Mouse (Mus musculus) kidney, postnatal 4 days (tissue): ENCODE measurements around the gene Pum1.
A peak's percentile ranks its signal among the peaks of the same experiment; 100 is the strongest.
"Not testable (repeated sequence)": the region's sequence is repeated elsewhere in the genome, so short reads cannot be mapped to it uniquely, and the experiment has no call there.

Experiments used
- DNase-seq, 2 experiments: peaks; one replicate each; pipeline ENCODE4 v3.0.0; 2021; ENCODE audit warnings: mixed read lengths in 2 of 2

Pum1 gene

GRCm38 (mm10) chr4:130668991-130669390, 5.9 kb downstream of the Pum1 start:
- DNase-seq = peak in 1 of 2 experiments; percentile 21

DNA sequence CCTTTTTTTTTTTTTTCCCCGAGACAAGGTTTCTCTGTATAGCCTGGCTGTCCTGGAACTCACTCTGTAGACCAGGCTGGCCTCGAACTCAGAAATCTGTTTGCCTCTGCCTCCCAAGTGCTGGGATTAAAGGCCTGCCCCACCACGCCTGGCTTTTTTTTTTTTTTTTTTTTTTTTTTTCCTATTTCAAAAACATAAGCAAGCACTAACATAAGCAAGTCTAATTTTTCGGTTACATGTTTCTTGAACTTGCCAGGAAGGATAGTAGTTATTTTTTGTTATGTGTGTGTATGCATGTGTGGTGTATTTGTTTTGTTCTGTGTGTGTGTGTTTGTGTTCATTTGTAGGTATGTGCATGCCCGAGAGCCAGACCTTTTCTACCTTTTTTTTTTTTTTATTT, 6.9 kb downstream of the Pum1 start:
- not testable (repeated sequence) for DNase-seq

DNA sequence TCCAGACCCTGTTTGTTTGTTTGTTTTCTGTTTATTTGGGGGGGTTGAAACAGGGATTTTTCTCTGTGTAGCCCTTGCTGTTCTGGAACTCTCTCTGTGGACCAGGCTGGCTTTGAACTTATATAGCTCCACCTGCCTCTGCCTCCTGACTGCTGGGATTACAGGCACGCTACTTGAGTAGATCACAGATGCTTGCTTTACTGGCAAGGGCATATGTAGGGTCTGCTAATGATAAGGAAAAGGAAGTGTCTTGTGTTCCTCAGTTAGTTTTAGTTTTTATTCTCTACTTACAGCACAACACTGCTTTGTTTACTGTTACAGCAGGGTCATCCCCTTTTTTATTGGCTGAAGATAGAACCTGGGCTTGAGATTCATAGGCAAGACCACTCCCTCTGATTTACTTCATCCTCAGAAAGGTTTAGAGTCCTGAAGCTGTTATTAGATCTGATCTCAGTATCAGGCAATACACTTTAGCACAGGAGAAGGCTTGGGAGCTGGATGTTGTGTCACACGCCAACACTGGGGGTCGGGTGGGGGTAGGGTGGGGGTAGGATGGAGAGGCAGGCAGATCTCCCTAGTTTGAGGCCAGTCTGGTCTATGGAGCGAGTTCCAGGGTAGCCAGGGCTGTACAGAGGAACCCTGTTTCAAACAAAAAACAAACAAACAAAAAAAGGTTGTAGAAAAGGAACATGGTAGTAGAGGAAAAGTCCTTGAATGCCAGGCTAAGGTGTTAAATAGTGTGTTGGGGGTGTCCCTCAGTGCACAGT, 8.1 kb downstream of the Pum1 start:
- DNase-seq = no peak

GRCm38 (mm10) chr4:130672161-130672560, 9.0 kb downstream of the Pum1 start:
- no peak for DNase-seq

GRCm38 (mm10) chr4:130676746-130677145, 13.6 kb downstream of the Pum1 start:
- no peak for DNase-seq

GRCm38 (mm10) chr4:130678149-130678548, 15.0 kb downstream of the Pum1 start:
- DNase-seq = no peak

DNA sequence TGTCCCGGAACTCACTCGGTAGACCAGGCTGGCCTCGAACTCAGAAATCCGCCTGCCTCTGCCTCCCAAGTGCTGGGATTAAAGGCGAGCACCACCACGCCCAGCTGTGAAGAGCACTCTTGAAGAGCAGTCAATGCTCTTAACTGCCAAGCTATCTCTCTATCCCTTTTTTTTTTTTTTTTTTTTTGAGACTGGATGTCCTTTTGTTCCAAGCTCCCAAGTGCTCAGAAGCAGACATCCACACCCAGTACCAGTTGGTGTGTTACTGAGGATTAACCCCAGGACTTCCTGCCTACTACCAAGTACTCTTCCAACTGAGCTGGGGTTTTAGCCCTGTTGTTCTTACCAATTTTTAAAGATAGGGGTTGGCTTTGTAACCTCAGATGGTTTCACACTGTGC, 17.6 kb downstream of the Pum1 start:
- DNase-seq = no peak

DNA sequence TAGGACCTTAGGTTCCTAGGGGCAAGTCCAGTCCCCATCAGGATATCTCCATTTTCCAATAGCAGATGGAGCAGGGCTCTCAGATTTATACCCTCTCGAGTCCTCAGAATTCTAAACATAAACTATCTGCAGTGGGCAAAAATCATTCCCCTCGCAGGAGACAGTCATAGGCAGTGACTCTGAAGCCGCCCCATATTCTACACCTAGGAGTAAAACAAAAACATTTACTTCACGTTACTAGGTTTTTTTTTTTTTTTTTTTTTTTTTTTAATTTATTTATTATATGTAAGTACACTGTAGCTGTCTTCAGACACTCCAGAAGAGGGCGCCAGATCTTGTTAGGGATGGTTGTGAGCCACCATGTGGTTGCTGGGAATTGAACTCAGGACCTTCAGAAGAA, 19.9 kb downstream of the Pum1 start:
- DNase-seq = not testable (repeated sequence)

DNA sequence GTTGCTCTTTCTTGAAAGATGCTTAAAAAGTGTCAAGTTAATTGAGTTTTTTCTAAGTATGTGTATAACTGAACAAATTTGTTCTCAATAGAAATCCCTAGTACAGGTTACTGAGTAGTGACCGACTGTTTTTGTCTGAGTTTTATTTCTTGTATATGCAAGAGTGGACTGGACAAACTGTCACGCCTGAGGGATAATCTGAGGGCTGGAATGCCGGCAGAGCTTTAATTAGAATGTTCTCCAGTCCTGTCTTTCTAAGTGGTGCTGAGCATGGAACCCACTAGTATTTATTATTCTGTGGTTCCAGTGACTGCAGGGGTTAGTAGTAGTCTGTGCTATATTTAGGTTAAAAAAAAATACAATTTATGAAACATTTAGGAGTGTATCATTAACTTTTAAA, 30.8 kb downstream of the Pum1 start:
- DNase-seq = peak in 1 of 2 experiments; percentile 22

GRCm38 (mm10) chr4:130694982-130695381, 31.9 kb downstream of the Pum1 start:
- DNase-seq = no peak

GRCm38 (mm10) chr4:130701061-130701460, 37.9 kb downstream of the Pum1 start:
- no peak for DNase-seq

- no peak for DNase-seq
These were observed 39.9 kb downstream of the Pum1 start for GRCm38 (mm10) chr4:130702835-130703535.

GRCm38 (mm10) chr4:130703601-130704000, 40.5 kb downstream of the Pum1 start:
- DNase-seq = no peak

DNA sequence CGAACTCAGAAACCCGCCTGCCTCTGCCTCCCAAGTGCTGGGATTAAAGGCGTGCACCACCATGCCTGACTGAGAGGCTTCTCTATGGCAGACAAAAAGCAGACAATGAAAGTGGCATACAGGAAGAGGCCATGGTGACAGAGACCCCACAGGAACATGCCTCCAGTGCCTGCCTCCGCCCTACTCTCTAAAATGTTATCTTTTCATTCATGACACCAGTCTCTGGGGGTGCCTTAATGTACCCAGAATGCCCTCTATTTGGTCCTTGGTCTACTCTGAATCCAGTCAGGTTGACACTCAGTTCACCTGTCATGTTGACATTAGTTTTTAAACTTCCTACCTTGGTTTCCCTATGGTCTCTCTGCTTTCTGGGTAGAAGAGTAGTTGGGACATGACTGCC, 41.5 kb downstream of the Pum1 start:
- no peak for DNase-seq

- DNase-seq = no peak
These were observed 43.3 kb downstream of the Pum1 start for GRCm38 (mm10) chr4:130706215-130707000.

DNA sequence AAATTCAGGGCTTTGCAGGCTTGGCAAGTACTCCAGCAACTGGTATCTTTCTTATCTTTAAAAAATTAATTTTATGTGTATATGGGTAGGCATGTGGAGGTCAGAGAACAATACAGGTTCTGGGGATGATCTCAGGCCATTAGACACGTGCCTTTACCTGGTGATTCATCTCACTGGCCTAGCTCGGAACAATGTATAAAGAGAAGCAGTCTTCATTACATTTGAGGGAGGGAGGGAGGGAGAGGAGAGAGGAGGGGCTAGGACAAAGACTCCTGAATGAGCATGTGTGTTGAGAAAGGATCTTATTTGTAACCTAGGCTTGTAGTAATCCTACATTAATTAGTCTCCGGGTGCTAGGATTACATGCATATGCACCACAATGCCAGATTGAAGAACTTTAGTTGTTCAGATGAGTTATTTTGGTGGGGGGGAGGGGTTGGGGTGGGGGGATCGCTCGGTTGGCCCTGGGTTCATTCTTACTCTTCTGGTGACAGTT, 48.3 kb downstream of the Pum1 start:
- DNase-seq = no peak

- DNase-seq = no peak
These were observed 49.2 kb downstream of the Pum1 start for GRCm38 (mm10) chr4:130712341-130712740.

GRCm38 (mm10) chr4:130713430-130713829, 50.3 kb downstream of the Pum1 start:
- DNase-seq = no peak

- no peak for DNase-seq
These were observed 52.0 kb downstream of the Pum1 start for GRCm38 (mm10) chr4:130715126-130715525.

DNA sequence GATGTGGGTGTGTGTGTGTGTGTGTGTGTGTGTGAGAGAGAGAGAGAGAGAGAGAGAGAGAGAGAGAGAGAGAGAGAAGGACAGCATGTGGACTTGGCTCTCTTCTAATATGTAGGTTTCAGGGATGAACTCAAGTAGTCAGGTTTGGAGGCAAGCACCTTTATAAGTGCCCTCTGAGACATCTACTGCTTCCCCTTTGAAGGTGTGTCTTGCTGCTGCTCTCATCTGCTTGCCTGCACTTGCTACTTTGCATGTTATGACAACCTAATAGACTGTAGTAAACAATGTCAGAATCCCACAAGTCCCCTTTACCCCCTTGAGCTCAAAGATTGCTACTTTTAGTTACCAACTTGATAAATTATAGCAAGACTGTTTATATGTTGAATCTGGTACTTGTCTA, 52.5 kb downstream of the Pum1 start:
- no peak for DNase-seq

DNA sequence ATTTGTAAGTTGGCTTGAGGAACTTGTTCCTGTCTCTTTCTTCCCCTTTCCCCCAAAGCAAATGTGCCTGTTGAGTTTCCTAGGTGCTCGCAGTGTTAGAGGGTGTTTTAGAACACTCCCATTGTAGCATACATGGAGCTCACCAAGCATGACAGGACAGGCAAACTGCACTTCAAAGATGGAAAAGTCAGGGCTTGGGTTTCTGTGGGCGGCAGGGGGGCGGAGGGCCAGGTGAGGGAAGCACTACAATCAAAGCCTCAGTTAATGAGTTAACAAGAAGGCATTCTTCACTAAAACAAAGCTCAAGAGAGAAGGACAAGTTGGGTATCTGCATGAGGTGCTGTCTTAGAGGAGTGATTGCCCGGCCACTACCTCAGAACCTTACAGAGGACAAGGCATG, 56.2 kb downstream of the Pum1 start:
- DNase-seq = peak; percentile 41 to 64

- DNase-seq = no peak
These were observed 59.5 kb downstream of the Pum1 start for GRCm38 (mm10) chr4:130722607-130723006.

DNA sequence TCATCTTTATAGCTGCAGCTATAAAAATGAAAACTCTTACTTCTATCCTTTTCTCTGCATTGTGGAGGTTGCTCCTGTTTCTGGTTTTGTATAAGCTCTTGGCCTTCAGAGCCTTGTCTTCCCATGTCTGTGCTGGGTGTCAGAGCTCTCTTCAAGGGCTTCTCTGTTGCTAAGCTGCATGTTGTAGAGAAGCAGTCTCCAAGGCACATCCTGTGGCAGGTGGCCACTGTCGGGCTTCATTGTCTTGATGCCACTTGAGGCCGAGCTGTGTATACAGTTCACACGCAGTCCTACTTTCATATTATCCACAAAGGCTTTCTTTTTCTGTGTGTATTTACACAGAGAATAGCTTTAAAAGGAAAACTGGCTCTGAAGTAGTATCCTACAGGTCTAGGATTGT, 63.0 kb downstream of the Pum1 start:
- no peak for DNase-seq
